Mouse (Mus musculus): Measurements from ENCODE around the gene Smg6.

GRCm38 (mm10) chr11:74894619-74895018 lies 31.0 kb upstream of the Smg6 start:
- TF ChIP-seq MAFK (IDR thresholded peaks at IDR 0.05; ENCODE audit: insufficient read depth, low read depth, low read length) (no peak), ZNF384 (IDR thresholded peaks at IDR 0.05; ENCODE audit: low read depth, low read length) (no peak), ZC3H11A (IDR thresholded peaks at IDR 0.05; ENCODE audit: borderline replicate concordance, low read depth, low read length) (no peak)
